Mouse (Mus musculus) heart, postnatal 0 days (tissue): Measurements from ENCODE around the gene Slc16a14. TPM values are rescaled to one million over a fixed set of nuclear protein-coding genes. Genes with fewer than 3 reads are reported as not detected.

Experiments used
- ATAC-seq: fragments of 200-750 bp; cut with Nextera tagmentation; 2 replicates; pipeline ENCODE4 v1.8.0; 2017; ENCODE audit warnings: low read depth, moderate number of reproducible peaks, moderate library complexity; ENCODE audit not compliant: insufficient read depth
- DNase-seq: peaks from one replicate; pipeline ENCODE4 v3.0.0-alpha.2; 2016; ENCODE audit warnings: low spot score
- H3K27ac ChIP-seq: fragments of 300-500 bp; sonication (generic); 2 replicates; pipeline ENCODE4 v1.5.1; 2014; ENCODE audit warnings: low read depth, mild to moderate bottlenecking
- H3K27me3 ChIP-seq: fragments of 300-500 bp; sonication (generic); 2 replicates; pipeline ENCODE4 v1.6.1; 2014; ENCODE audit warnings: low read length, mixed read lengths; ENCODE audit not compliant: control insufficient read depth, insufficient read depth
- H3K36me3 ChIP-seq: fragments of 300-500 bp; sonication (generic); replicated peaks from 2 replicates; pipeline ENCODE4 v1.6.1; 2014; ENCODE audit warnings: low read length, mixed read lengths; ENCODE audit not compliant: control insufficient read depth, insufficient read depth
- H3K4me1 ChIP-seq: fragments of 300-500 bp; sonication (generic); 2 replicates; pipeline ENCODE4 v1.6.1; 2014; ENCODE audit warnings: antibody characterized with exemption; ENCODE audit not compliant: control insufficient read depth, insufficient read depth
- H3K4me2 ChIP-seq: fragments of 300-500 bp; sonication (generic); 2 replicates; pipeline ENCODE4 v1.6.1; 2014; ENCODE audit warnings: low read depth, mild to moderate bottlenecking, low read length, moderate library complexity
- H3K4me3 ChIP-seq: fragments of 300-500 bp; sonication (generic); 2 replicates; pipeline ENCODE4 v1.5.1; 2014; ENCODE audit warnings: low read depth, low read length
- H3K9ac ChIP-seq: fragments of 300-500 bp; sonication (generic); replicated peaks from 2 replicates; pipeline ENCODE4 v1.6.1; 2014; ENCODE audit warnings: low read depth, low read length, mixed read lengths
- H3K9me3 ChIP-seq: fragments of 300-500 bp; sonication (generic); replicated peaks from 2 replicates; pipeline ENCODE4 v1.6.1; 2016; ENCODE audit warnings: low read length; ENCODE audit not compliant: control insufficient read depth
- CTCF ChIP-seq: IDR thresholded peaks from 2 replicates; pipeline ENCODE4 v1.5.1; 2016; ENCODE audit warnings: antibody characterized with exemption, control low read depth, low read depth
- EP300 ChIP-seq: IDR thresholded peaks from 2 replicates; pipeline ENCODE4 v1.6.1; 2016; ENCODE audit warnings: antibody characterized with exemption, low read depth
- WGBS: fragments of 180-500 bp; shearing (Covaris S2); extraction: QIAGEN DNeasy Blood & Tissue Kit; methylation state at CpG from one replicate; pipeline ENCODE4 v1.1.7; 2014; 5-methylcytosine and 5-hydroxymethylcytosine counted together
- polyA plus RNA-seq: library from polyadenylated mRNA; unstranded; fragments of >200 nt; fragmentation: Nextera tagmentation; extraction: Ambion mirVana; gene quantifications from 2 replicates; pipeline ENCODE4 v1.2.1, GENCODE M21; 2015
- total RNA-seq: library from RNA; depleted of rRNA; stranded (reverse); fragments of >200 nt; gene quantifications from 2 replicates; pipeline ENCODE4 v1.2.3, GENCODE M21; 2014; ENCODE audit warnings: low replicate concordance

Gene Slc16a14
- total and polyA plus RNA-seq, 2 experiments from 2014 or later: not detected

DNA sequence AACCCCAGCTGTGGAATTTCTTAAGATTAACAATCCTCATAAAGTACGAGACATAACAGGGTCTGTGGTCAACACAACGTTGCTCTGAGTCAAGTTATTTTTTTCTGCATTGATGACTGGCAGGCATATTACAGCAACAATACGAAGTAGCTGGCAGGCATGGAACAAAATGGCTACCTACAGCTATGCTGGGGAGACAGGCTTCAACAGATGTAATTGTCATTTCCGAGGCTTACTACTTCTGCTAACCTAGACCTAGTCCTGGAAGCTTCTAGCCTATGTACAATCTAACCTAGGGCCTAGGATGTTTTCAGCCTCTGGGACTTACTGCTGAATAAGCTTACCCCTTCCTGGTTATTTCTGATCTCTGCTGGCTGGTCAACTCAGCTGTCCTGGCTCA lies 4.5 kb upstream of the Slc16a14 start:
- peaks cover 14% of the 10 kb centered on the region; the same call in 1 of the 2 replicates for H3K27me3 ChIP-seq

DNA sequence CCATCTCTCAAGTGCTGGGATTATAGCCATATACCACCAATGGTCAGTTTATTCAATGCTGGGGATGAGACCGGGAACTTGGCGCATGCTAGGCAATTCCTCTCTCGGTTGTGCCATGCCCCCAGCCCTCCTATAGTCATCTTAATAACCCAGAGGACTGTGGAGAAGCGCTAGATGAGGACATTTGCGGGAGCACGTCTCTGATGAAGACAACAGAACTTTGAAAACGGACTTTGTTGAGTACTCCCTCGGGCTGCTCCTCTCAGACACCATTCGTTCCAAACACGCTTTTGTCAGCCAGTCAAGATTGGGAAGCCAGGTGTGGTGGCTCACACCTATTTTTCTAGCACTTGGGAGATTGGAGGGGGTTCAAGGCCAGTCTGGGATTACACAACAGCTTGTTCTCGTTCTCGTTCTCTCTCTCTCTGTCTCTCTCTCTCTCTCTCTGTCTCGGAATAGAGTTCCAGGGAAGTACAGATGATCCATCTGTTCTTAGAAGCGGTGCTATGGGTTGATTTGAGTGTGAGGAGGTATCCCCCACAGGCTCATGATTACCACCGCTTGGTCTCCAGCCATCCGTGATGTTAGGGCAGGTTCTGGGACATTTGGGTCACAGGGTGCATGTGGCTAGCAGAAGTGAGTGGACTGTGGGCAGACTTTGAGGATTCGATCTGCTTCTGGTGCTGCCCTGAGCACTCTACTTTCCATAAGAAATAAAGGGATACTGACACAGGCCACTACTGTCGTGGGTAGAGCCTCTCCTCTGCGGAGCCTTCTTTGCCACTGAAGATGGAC lies 2.0 kb upstream of the Slc16a14 start:
- H3K4me2 ChIP-seq: no peak overlapping the region
- H3K9me3 ChIP-seq: no peaks in the 10 kb centered on the region
- ATAC-seq (no peak), DNase-seq (no peak)
- no peak overlapping the region for H3K27ac ChIP-seq
- peaks cover 33% of the 10 kb centered on the region for H3K27me3 ChIP-seq
- H3K9ac ChIP-seq: no peak overlapping the region
- H3K4me1 ChIP-seq: peaks cover 3% of the 10 kb centered on the region; the same call in 1 of the 2 replicates
- TF ChIP-seq EP300: no peak
- H3K4me3 ChIP-seq: no peak overlapping the region
- H3K36me3 ChIP-seq: no peaks in the 10 kb centered on the region
- WGBS: 83% methylated on average over 19 of the region's 19 CpGs

More for the DNA sequence above, 4.5 kb upstream of the Slc16a14 start:
- no peak for DNase-seq
- Histone ChIP-seq H3K4me2 (no peak overlapping the region), H3K36me3 (no peaks in the 10 kb centered on the region), H3K4me3 (no peak overlapping the region), H3K27ac (no peak overlapping the region), H3K9ac (no peak overlapping the region), H3K9me3 (0 out of 2 replicates have a peak, but pooled peaks cover 6% of the 10 kb centered on the region), H3K4me1 (no peaks in the 10 kb centered on the region)
- 71% methylated on average over 4 of the region's 4 CpGs for WGBS
- no peak for ATAC-seq
- TF ChIP-seq EP300 (no peak), CTCF (no peak)

DNA sequence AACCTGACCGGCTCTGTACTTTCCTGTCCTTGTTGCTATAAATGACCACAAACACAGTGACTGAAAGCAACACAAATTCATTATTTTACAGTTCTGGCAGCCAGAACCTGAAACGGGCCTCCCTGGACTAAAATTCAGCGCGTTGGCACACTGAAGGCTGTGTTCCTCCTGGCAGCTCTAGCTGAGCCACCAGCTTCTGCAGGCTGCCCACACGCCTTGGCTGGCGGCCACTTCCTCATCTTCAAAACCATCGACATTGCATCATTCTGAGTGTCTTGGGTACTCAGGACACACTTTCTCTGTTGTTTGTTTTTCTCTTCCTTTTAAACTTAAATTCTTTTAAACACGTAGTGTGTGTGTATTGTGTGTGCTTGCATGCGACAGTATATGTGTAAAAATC lies 734 bp upstream of the Slc16a14 start:
- no peak overlapping the region for H3K27ac ChIP-seq
- peaks cover 3% of the 10 kb centered on the region; the same call in 1 of the 2 replicates for H3K4me1 ChIP-seq
- H3K9ac ChIP-seq: no peak overlapping the region
- ATAC-seq: no peak
- H3K4me3 ChIP-seq: no peak overlapping the region
- no peak for DNase-seq
- H3K27me3 ChIP-seq: peaks cover 33% of the 10 kb centered on the region
- H3K4me2 ChIP-seq: no peak overlapping the region
- no peak for TF ChIP-seq EP300
- TF ChIP-seq CTCF: no peak
- 48% methylated on average over 9 of the region's 9 CpGs for WGBS
- H3K9me3 ChIP-seq: no peaks in the 10 kb centered on the region
- no peaks in the 10 kb centered on the region for H3K36me3 ChIP-seq

DNA sequence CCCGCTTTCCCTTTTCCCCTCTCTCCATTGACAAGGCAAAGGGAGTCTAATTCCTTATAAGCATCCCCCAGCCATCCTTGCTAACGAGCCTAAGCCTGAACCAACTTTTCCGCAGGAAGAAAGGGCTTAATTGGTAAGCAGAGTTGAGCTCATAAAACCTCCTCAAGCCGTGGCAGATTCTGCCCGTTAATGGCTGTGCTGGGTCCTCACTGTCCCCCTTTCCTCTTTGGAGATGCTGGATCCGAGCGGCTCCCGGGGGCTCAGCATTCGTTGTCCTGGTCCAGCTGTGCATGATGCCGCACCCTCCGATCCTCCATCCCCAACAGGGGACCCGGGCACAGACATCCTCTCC lies 807 bp downstream of the Slc16a14 start:
- H3K9ac ChIP-seq: no peak overlapping the region; the same call in 1 of the 2 replicates
- peaks cover 3% of the 10 kb centered on the region; the same call in 1 of the 2 replicates for H3K4me1 ChIP-seq
- H3K9me3 ChIP-seq: no peaks in the 10 kb centered on the region
- WGBS: 2% methylated on average over 12 of the region's 12 CpGs
- ATAC-seq (no peak), DNase-seq (no peak)
- peak overlapping the region; percentile 89 for H3K4me2 ChIP-seq
- H3K27me3 ChIP-seq: peaks cover 33% of the 10 kb centered on the region
- TF ChIP-seq EP300 (no peak), CTCF (no peak)
- H3K27ac ChIP-seq: no peak overlapping the region
- peak overlapping the region; percentile 55 for H3K4me3 ChIP-seq
- H3K36me3 ChIP-seq: no peaks in the 10 kb centered on the region

DNA sequence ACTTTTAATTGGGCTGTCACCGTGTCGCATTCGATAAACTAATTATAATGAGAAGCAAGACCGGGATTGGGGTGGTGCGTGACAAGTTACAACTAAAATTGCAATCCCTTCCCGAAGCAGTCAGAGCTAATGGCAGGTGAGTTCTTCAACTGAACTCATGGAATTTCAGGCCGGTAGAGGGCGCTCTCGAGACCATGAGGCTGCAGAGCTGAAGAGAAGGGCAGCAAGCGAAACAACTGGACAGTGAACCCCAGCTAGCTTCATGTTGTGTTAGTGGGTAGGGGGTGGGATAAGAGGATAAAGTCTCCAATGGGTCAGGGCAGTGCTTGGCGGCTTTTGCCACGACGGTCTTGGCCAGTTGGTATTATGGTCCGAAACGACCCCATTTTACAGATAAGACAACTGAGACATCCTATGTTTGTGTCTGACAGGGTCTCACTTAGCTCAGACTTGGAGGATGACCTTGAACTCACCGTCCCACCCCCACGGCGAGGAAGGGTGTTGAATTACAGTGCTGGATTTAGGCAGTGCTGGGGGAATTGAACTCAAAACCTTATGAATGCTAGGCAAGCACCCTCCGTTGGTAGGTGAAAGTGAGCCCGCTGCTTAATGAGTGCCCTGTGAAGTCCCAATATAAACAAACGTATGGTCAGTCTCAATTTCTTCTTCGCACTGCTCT lies 1.3 kb downstream of the Slc16a14 start:
- Histone ChIP-seq H3K36me3 (no peaks in the 10 kb centered on the region), H3K9ac (no peak overlapping the region), H3K4me2 (peak overlapping the region; percentile 89), H3K4me3 (peak overlapping the region; percentile 55), H3K27me3 (peaks cover 33% of the 10 kb centered on the region), H3K4me1 (peaks cover 3% of the 10 kb centered on the region; the same call in 1 of the 2 replicates), H3K9me3 (no peaks in the 10 kb centered on the region), H3K27ac (no peak overlapping the region)
- 16% methylated on average over 22 of the region's 22 CpGs for WGBS
- ATAC-seq: no peak
- DNase-seq: no peak
- TF ChIP-seq CTCF: peak; percentile 66
- TF ChIP-seq EP300: no peak
